Mouse (Mus musculus): ENCODE measurements at regions not wholly inside any gene's neighbourhood (a gene's known extent, or its start where the extent isn't known, plus 50 kb on each side); places are given as distances from the start of the nearest gene placed in this dataset.

DNA sequence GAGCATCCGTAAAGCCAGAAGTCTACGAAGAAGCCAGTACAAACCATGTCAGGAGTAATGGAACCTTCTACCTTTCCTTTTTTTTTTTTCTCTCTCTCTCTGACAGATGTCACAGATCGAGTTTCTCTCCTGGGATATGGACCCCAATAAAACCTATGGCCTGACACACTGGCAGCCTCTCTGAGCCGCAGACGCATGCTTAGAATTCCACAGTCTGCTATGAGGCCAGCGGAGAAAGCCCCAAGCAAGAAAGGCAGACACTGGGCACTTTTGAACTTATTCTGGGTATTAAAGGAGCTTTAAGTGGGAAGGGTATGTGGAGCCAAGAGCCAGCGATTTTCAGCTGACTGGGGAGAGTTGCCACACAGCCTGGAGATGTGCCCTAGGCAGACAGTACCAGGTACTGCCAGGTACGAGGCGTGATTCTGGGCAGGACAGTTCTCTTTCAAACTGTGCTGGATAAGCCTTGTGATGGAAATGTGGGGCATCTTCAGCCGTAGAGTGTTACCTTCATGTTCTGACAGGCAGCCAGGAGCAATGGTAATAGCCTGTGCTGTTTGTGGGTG lies 271.8 kb downstream of the Foxo1 start:
- Histone ChIP-seq H3K9me3 (no peaks in the 10 kb centered on the region), H3K27ac (no peak overlapping the region), H3K4me2 (replicated peaks) (no peak overlapping the region), H3K36me3 (no peaks in the 10 kb centered on the region), H3K27me3 (0 out of 2 replicates have a peak, but pooled peaks cover 8% of the 10 kb centered on the region), H3K4me1 (replicated peaks) (peaks cover 18% of the 10 kb centered on the region), H3K4me3 (replicated peaks) (no peak overlapping the region), H3K9ac (replicated peaks) (no peak overlapping the region)
- 67% methylated on average over 10 of the region's 10 CpGs for WGBS
- no peak for ATAC-seq

DNA sequence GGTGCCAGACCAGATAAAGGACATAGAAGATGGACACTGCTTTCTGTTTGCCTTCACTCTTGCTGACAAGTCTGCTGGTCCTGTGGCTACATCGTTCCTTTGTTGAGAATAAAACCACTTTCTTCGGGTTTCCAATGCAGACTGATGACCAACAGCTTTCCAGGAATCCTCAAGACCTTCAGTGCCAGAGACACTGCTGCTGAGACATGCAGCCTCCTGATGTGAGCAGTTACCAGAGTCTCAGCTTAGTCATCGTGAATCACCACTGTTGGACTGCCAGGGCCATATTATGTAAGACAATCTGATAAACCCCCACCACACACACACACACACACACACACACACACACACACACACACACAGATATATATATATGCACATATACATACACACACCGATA lies 270.2 kb downstream of the Foxo1 start:
- H3K4me2 ChIP-seq (replicated peaks) = no peak overlapping the region
- peaks cover 18% of the 10 kb centered on the region for H3K4me1 ChIP-seq (replicated peaks)
- 84% methylated on average over 4 of the region's 4 CpGs for WGBS
- no peaks in the 10 kb centered on the region for H3K36me3 ChIP-seq
- no peak overlapping the region for H3K4me3 ChIP-seq (replicated peaks)
- 0 out of 2 replicates have a peak, but pooled peaks cover 8% of the 10 kb centered on the region for H3K27me3 ChIP-seq
- H3K9me3 ChIP-seq = no peaks in the 10 kb centered on the region
- H3K9ac ChIP-seq (replicated peaks) = no peak overlapping the region
- H3K27ac ChIP-seq = no peak overlapping the region
- ATAC-seq = no peak

DNA sequence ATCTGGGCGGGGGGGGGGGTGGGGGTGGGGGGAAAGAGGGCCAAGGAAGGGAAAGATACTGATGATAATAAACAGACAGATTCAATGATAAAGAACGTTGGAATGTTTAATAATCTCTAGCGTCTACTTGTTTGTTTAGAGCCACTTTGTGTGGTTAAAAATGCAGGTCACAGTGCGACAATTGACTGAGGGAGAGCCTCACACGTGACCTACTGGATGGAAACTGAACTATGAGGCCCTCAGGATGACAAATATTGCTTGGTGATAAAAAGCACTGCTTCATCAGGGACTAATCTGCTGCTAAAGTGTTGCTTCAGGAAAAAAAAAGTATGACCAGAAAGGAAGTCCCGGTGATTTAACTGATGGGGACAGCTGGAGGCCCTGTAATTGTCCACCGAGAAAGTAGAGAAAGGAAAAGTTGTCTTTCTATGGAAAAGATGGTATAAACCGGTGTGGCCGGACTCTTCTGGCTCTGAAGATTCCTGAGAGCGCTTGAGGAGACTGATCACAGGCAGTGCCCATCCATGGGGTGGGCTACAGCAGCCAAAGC lies 269.3 kb downstream of the Foxo1 start:
- H3K36me3 ChIP-seq = no peaks in the 10 kb centered on the region
- no peak for ATAC-seq
- peaks cover 18% of the 10 kb centered on the region for H3K4me1 ChIP-seq (replicated peaks)
- H3K4me2 ChIP-seq (replicated peaks) = no peak overlapping the region
- no peaks in the 10 kb centered on the region for H3K9me3 ChIP-seq
- H3K27me3 ChIP-seq = 0 out of 2 replicates have a peak, but pooled peaks cover 4% of the 10 kb centered on the region
- no peak overlapping the region for H3K27ac ChIP-seq
- H3K4me3 ChIP-seq (replicated peaks) = no peak overlapping the region
- WGBS = 86% methylated on average over 10 of the region's 10 CpGs
- H3K9ac ChIP-seq (replicated peaks) = no peak overlapping the region

DNA sequence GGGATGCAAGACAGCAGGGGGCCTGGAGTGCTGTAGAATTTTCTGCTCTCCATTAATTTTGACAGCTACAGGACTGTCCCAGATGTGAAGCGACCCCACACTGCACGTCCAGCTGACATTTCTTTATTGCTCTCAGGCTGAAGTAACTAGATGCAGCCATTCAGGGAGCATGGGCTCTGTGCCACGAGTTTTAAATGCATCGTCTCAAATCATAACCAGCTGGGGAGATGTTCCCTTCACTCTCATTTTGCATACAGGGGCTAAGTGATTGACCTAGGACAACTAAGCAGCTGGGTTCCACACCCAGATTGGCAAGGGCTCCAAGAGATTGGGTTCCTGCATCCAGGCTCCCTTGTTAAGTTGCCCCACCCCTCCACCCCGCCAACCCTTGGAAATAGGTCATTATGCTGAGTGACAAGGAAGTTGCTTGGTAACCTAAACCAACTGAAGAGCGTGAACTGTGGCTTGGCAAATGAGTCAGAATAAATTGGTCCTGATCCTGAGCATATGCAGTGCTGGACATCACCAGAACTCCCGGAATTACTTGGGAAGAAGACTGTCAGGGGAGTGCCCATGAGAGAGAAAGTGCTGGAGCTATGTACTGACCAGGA lies 267.4 kb downstream of the Foxo1 start:
- ATAC-seq = no peak
- 58% methylated on average over 7 of the region's 7 CpGs for WGBS
- H3K9ac ChIP-seq (replicated peaks) = no peak overlapping the region

DNA sequence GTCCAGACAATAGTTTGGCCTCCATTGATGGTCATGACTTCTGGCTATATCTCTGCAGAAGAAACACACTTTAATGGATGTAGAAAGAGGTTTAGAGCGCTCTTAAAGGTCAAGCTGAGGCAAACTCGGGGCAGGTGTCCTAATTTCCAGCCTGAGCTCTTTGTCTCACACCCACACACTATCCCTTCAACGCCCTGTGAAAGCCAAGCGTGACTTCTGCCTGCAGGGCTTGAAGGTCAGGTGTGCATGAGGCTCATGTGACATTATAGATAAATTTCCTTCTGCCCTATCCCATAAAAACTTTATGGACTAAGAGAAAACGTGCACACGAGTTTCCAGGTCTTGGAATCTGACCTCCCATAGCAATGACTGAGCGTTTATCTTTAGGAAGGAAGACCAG lies 266.0 kb downstream of the Foxo1 start:
- 85% methylated on average over 7 of the region's 7 CpGs for WGBS
- no peaks in the 10 kb centered on the region for H3K36me3 ChIP-seq
- no peak overlapping the region for H3K4me3 ChIP-seq (replicated peaks)
- H3K9me3 ChIP-seq = no peaks in the 10 kb centered on the region
- peaks cover 14% of the 10 kb centered on the region for H3K4me1 ChIP-seq (replicated peaks)
- no peak overlapping the region for H3K27ac ChIP-seq
- no peak overlapping the region for H3K4me2 ChIP-seq (replicated peaks)
- 0 out of 2 replicates have a peak, but pooled peaks cover 2% of the 10 kb centered on the region for H3K27me3 ChIP-seq
- no peak overlapping the region for H3K9ac ChIP-seq (replicated peaks)
- no peak for ATAC-seq

More for the DNA sequence above, 267.4 kb downstream of the Foxo1 start:
- H3K4me1 ChIP-seq (replicated peaks) = peaks cover 14% of the 10 kb centered on the region
- H3K4me3 ChIP-seq (replicated peaks) = no peak overlapping the region
- H3K36me3 ChIP-seq = no peaks in the 10 kb centered on the region
- H3K27me3 ChIP-seq = 0 out of 2 replicates have a peak, but pooled peaks cover 4% of the 10 kb centered on the region
- H3K9me3 ChIP-seq = no peaks in the 10 kb centered on the region
- H3K27ac ChIP-seq = no peak overlapping the region
- H3K4me2 ChIP-seq (replicated peaks) = no peak overlapping the region

DNA sequence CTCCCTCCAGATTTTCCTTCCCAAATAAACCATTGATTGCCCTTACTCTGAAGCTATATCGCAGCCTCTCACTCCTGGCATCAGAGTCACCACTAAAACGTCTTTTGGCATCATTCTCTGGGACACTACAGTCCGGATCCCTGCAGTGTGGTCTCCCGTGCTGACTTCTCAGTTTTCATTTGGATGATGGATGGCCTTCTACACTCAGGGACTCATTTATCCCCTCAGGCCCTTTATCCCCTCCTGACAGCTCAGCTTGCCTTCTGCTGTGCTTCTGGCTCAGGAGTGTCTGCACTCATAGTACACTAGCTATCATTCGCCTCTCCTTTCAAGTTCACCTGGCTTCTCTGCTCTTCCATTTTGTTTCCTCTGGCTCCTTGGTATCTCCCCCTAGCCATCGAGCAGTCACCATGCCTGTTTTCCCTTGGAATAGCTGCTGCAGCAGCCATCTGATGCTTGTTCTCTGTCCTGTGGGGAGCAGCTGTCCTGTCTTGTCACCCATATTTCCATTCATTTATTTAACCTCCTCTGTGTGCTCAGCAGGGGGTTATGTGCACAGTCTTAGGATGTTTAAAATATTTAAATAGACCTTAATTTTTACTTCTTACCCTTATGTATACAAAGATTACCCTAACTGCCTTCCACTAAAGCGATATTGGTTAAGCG lies 263.7 kb downstream of the Foxo1 start:
- Histone ChIP-seq H3K4me3 (replicated peaks) (no peak overlapping the region), H3K9me3 (no peaks in the 10 kb centered on the region), H3K9ac (replicated peaks) (no peak overlapping the region), H3K27ac (no peak overlapping the region), H3K27me3 (0 out of 2 replicates have a peak, but pooled peaks cover 2% of the 10 kb centered on the region), H3K36me3 (no peaks in the 10 kb centered on the region), H3K4me1 (replicated peaks) (peaks cover 14% of the 10 kb centered on the region), H3K4me2 (replicated peaks) (no peak overlapping the region)
- 65% methylated on average over 8 of the region's 8 CpGs for WGBS
- ATAC-seq = no peak

DNA sequence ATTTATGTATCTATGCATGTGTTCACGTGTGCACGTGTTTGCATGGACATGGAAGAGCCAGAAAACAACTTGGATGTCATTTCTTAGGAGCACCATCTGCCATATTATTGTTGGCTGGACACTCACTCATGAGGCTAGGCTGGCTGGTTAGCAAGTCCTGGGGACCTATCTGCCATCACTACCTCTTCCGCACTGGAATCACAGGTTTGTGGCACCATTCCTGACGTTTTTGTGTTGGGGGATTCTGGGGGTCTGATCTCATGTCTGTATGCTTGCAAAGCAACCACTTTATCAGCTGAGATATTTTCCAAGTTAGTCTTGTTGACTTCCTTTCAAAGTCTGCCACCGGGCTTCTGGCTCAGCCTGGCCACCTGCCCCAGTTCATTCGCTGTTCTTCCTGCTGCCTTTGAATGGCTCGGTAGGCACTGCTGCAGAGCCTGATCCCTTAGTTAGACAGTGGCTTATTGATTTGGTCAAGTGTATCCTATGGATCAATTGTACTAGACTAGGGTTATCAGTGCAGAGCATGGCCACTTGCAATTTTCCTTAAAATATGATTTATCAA lies 262.4 kb downstream of the Foxo1 start:
- Histone ChIP-seq H3K27ac (no peak overlapping the region), H3K4me3 (replicated peaks) (no peak overlapping the region), H3K36me3 (no peaks in the 10 kb centered on the region), H3K27me3 (peaks cover 12% of the 10 kb centered on the region; the same call in 1 of the 2 replicates), H3K4me1 (replicated peaks) (peaks cover 8% of the 10 kb centered on the region), H3K9me3 (no peaks in the 10 kb centered on the region), H3K9ac (replicated peaks) (no peak overlapping the region), H3K4me2 (replicated peaks) (no peak overlapping the region)
- 89% methylated on average over 7 of the region's 7 CpGs for WGBS
- no peak for ATAC-seq

DNA sequence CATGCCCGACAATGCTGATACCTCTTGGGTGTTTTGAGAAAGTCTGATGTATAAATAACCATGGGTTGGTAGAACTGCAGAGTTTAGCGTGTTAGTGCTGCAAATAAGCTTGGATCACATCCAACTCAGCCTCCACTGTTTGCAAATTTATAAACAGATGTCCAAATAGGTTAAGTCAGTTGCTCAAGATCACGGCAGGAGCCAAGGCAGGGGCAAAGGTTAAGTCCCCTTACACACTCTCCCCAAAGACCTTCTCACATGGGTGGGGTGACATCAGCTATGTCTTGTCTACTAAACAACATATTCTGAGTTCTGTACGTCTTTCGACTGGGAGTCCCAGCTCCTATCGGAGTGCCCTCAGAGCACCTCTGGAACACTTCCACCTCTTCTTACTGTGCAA lies 261.0 kb downstream of the Foxo1 start:
- Histone ChIP-seq H3K27ac (no peak overlapping the region), H3K36me3 (no peaks in the 10 kb centered on the region), H3K4me3 (replicated peaks) (no peak overlapping the region), H3K4me2 (replicated peaks) (no peak overlapping the region), H3K4me1 (replicated peaks) (peaks cover 4% of the 10 kb centered on the region), H3K9ac (replicated peaks) (no peak overlapping the region), H3K9me3 (no peaks in the 10 kb centered on the region), H3K27me3 (peaks cover 18% of the 10 kb centered on the region; the same call in 1 of the 2 replicates)
- ATAC-seq = no peak
- WGBS = 84% methylated on average over 6 of the region's 6 CpGs

DNA sequence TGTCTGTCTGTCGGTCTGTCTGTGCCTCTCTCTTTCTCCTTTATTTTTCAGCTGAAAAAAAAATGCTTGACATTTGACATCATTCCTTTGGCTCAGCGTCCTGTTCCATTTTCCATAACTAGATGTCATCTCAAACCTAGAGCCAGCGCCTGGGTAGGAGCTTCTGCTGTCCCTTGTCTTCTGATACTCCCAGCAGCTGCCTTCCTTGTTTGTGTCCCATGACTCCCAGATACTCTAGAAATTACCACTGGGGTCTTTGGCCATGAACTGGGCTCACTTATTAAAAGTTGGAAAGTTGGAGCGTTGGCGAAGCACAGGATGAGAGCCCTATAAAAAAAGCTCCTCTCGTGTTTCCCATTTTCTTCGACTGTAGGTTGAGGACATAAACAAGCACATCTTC lies 260.4 kb downstream of the Foxo1 start:
- Histone ChIP-seq H3K4me1 (replicated peaks) (peaks cover 4% of the 10 kb centered on the region), H3K27ac (no peak overlapping the region), H3K27me3 (peaks cover 18% of the 10 kb centered on the region; the same call in 1 of the 2 replicates), H3K36me3 (no peaks in the 10 kb centered on the region), H3K9ac (replicated peaks) (no peak overlapping the region), H3K4me3 (replicated peaks) (no peak overlapping the region), H3K9me3 (no peaks in the 10 kb centered on the region), H3K4me2 (replicated peaks) (no peak overlapping the region)
- 96% methylated on average over 7 of the region's 7 CpGs for WGBS
- no peak for ATAC-seq

DNA sequence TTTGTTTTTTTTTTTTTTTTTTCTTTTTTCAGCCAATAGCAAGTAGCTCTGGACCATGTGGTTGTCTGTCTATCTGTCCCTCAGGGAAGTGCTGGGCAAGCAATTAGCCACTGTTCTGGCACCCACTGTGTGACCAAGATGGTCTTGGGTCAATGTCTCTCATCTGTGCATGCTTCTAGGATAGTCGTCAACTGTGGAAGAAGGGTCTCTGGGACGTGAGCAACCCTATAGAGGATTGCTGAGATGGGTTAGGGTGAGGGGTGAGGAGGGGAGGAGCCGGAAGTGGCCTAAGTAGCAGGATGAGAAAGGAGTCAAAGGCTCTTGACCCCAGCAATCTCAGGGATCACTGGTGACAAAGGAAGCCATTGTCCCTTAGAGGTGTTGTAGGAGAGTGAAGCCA lies 259.6 kb downstream of the Foxo1 start:
- WGBS = 51% methylated on average over 3 of the region's 3 CpGs
- no peak overlapping the region for H3K4me3 ChIP-seq (replicated peaks)
- H3K4me1 ChIP-seq (replicated peaks) = peaks cover 4% of the 10 kb centered on the region
- H3K4me2 ChIP-seq (replicated peaks) = no peak overlapping the region
- no peaks in the 10 kb centered on the region for H3K36me3 ChIP-seq
- no peak overlapping the region for H3K9ac ChIP-seq (replicated peaks)
- H3K9me3 ChIP-seq = no peaks in the 10 kb centered on the region
- no peak overlapping the region for H3K27ac ChIP-seq
- ATAC-seq = no peak
- peaks cover 25% of the 10 kb centered on the region for H3K27me3 ChIP-seq

DNA sequence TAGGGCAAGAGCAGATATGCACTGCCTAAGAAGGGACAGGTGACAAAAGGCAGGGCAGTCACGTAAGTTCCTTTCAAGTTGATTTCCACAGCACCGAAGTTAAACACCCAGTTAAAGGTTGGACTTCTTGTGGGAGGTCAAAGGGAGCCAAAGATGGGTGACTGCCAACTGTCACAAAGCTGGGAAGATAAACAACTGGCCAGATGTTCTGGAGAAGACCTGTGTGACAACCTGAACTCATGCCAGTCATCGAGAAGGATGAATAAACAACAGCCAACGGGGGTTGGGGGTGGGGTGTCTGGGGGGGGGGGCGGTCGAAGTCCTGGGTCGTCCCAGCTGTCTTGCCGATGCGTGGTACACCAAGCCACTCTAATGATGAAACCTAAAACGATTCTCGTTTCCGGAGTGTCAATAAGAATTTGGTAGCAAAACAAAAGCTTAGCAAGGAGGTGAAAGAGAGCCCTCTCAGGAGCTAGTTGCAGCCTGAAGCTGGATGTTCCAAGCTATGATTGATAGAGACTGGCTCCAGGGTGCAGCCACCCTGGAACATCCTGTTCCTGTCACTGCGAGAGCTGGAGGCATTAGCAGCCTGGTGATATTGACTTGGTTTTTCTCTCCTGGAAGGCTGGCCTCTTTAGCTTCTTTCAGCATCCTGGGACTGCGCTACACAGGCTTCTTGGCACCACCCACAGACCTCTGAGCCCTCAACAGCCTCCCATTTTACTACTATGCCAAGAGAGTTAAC lies 259.0 kb downstream of the Foxo1 start:
- WGBS = 85% methylated on average over 14 of the region's 14 CpGs
- no peaks in the 10 kb centered on the region for H3K36me3 ChIP-seq
- H3K27ac ChIP-seq = no peak overlapping the region
- no peak overlapping the region for H3K4me2 ChIP-seq (replicated peaks)
- no peak overlapping the region for H3K4me3 ChIP-seq (replicated peaks)
- H3K27me3 ChIP-seq = peaks cover 26% of the 10 kb centered on the region
- no peaks in the 10 kb centered on the region for H3K9me3 ChIP-seq
- H3K4me1 ChIP-seq (replicated peaks) = peaks cover 4% of the 10 kb centered on the region
- H3K9ac ChIP-seq (replicated peaks) = no peak overlapping the region
- no peak for ATAC-seq

Data from midbrain, embryonic 13.5 days (tissue).